Mouse (Mus musculus) heart, adult 2 months (tissue): ENCODE results near the gene Krtap8-1. TPM values are rescaled to one million over a fixed set of nuclear protein-coding genes. Genes with fewer than 3 reads are reported as not detected.

ENCODE experiments used
- DNase-seq, 2 experiments: peaks; one replicate each; pipeline ENCODE4 v3.0.0; 2021
- H3K27ac ChIP-seq: fragments of 200-600 bp; 2 replicates; pipeline ENCODE4 v1.8.1; 2022
- H3K27me3 ChIP-seq: fragments of 200-500 bp; 2 replicates; pipeline ENCODE4 v1.6.1; 2012; ENCODE audit warnings: mild to moderate bottlenecking, low read length, inconsistent platforms, mixed read lengths; ENCODE audit not compliant: control insufficient read depth, insufficient read depth
- H3K36me3 ChIP-seq: fragments of 200-500 bp; 2 replicates; pipeline ENCODE4 v1.6.1; 2012; ENCODE audit warnings: low read length, inconsistent platforms; ENCODE audit not compliant: control insufficient read depth, insufficient read depth
- H3K4me1 ChIP-seq: fragments of 200-500 bp; 2 replicates; pipeline ENCODE4 v1.6.1; 2011; ENCODE audit warnings: low read length; ENCODE audit not compliant: control insufficient read depth, insufficient read depth
- H3K4me3 ChIP-seq: fragments of 200-600 bp; 2 replicates; pipeline ENCODE4 v1.8.1; 2022
- H3K79me2 ChIP-seq: fragments of 200-500 bp; replicated peaks from 2 replicates; pipeline ENCODE4 v1.6.1; 2012; ENCODE audit warnings: mild to moderate bottlenecking, inconsistent platforms, low read length, moderate library complexity, mixed read lengths; ENCODE audit not compliant: control insufficient read depth, insufficient read depth
- H3K9ac ChIP-seq: fragments of 200-500 bp; 2 replicates; pipeline ENCODE4 v1.6.1; 2012; ENCODE audit warnings: low read depth, mild to moderate bottlenecking, control low read depth, inconsistent platforms, low read length, mixed read lengths
- CTCF ChIP-seq: fragments of 200-600 bp; IDR thresholded peaks from 2 replicates; pipeline ENCODE4 v1.8.1; 2022; ENCODE audit warnings: antibody characterized with exemption, mild to moderate bottlenecking, moderate library complexity
- EP300 ChIP-seq: fragments of 200-500 bp; IDR thresholded peaks from 2 replicates; pipeline ENCODE4 v1.6.1; 2011; ENCODE audit warnings: low read depth, low read length, control low read depth; ENCODE audit not compliant: insufficient read depth
- POLR2A ChIP-seq: fragments of 200-500 bp; IDR thresholded peaks from 2 replicates; pipeline ENCODE4 v1.6.1; 2011; ENCODE audit warnings: mild to moderate bottlenecking, low read depth, low read length, control low read depth; ENCODE audit not compliant: insufficient read depth
- WGBS: fragments of 180-500 bp; shearing (Covaris S2); methylation state at CpG from one replicate; pipeline ENCODE4 v1.1.7; 2018; 5-methylcytosine and 5-hydroxymethylcytosine counted together
- intact Hi-C: fragments of 180-260 bp; cut with DNase I; formaldehyde crosslinking; loops from one replicate; pipeline ENCODE4 v1.15.1; 2025
- polyA plus RNA-seq: library from polyadenylated mRNA; depleted of rRNA; stranded (reverse); fragments of >200 nt; gene quantifications from 2 replicates; pipeline ENCODE4 v1.2.3, GENCODE M21; 2012
- total RNA-seq, 2 experiments: library from RNA; stranded (reverse); gene quantifications; 2 replicates each; pipeline ENCODE4 v1.2.3; 2021

Gene Krtap8-1
- total and polyA plus RNA-seq, 3 experiments = not detected

DNA sequence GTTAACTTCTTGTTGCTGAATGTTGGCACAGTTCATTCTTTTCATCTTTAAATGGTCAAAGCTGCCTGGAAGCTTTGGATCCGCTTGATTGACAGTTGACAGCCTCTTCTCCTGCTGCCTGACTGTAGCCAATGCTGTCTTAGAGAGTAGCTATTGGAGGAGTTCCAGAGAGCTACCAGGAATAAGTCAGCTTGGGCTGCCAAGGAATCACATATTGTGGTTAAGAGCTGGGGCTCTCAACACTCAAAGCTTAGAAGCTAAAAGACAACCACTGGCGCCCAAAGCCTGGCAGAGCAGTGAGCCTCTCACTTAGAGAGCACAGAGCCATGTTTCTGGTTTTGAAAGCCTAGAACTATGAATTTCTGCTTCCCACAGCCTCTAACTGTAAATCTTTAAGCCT lies 32.8 kb upstream of the Krtap8-1 start:
- no peak overlapping the region for H3K27ac ChIP-seq
- TF ChIP-seq CTCF (no peak), POLR2A (no peak), EP300 (no peak)
- H3K4me3 ChIP-seq = no peak overlapping the region
- WGBS = 54% methylated on average over 2 of the region's 2 CpGs
- H3K27me3 ChIP-seq = no peaks in the 10 kb centered on the region
- intact Hi-C loops = loop anchor here (10.0 kb wide), 1 partner anchor 244 kb away; no protein-coding TSS in a partner anchor
- H3K4me1 ChIP-seq = no peaks in the 10 kb centered on the region
- no peaks in the 10 kb centered on the region for H3K79me2 ChIP-seq
- no peak overlapping the region for H3K9ac ChIP-seq
- DNase-seq = no peak
- no peaks in the 10 kb centered on the region for H3K36me3 ChIP-seq

DNA sequence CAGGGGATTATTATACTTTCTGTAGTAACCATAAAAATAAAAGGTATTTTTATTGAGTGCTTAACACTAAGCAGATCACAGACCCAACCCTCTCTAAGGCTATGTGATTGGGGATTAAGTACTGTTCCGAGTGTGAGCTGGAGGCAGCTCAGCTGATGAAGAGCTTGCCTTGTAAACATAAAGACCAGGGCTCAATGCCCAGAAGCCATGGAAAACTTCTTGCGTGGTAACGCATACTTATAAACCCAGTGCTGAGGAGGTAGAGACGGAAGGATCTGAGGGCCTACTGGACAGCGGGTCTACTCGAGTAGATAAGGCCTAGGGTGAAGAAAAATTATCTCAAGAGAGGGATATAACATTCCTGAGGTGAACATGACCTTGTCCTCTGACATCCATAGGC lies 32.3 kb upstream of the Krtap8-1 start:
- H3K4me1 ChIP-seq = no peaks in the 10 kb centered on the region
- intact Hi-C loops = loop anchor here (10.0 kb wide), 1 partner anchor 245 kb away; no protein-coding TSS in a partner anchor
- H3K36me3 ChIP-seq = no peaks in the 10 kb centered on the region
- H3K4me3 ChIP-seq = no peak overlapping the region
- TF ChIP-seq POLR2A (no peak), CTCF (no peak), EP300 (no peak)
- H3K9ac ChIP-seq = no peak overlapping the region
- DNase-seq = no peak
- H3K27ac ChIP-seq = no peak overlapping the region
- H3K79me2 ChIP-seq = no peaks in the 10 kb centered on the region
- whole genome bisulfite sequencing = 66% methylated on average over 6 of the region's 6 CpGs
- no peaks in the 10 kb centered on the region for H3K27me3 ChIP-seq

DNA sequence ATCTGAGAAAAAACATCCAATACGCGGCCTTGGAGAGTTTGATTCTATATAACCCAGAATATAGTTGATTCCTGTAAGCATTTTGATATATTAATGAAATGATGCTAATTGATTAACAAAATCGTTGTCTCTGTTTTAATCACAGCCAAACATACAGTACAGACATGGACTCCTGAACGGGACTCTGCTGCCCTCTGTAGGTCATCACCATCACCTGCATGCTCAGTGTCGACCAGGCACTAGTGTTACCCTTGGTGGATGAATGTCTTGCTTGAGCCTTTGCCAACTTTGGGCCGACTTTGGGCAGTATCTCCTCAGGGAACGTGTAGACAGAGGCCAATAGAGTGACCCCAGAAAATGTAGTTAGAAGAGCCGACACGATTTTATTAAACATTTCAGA lies 29.9 kb upstream of the Krtap8-1 start:
- intact Hi-C loops = no loop called here
- no peaks in the 10 kb centered on the region for H3K4me1 ChIP-seq

DNA sequence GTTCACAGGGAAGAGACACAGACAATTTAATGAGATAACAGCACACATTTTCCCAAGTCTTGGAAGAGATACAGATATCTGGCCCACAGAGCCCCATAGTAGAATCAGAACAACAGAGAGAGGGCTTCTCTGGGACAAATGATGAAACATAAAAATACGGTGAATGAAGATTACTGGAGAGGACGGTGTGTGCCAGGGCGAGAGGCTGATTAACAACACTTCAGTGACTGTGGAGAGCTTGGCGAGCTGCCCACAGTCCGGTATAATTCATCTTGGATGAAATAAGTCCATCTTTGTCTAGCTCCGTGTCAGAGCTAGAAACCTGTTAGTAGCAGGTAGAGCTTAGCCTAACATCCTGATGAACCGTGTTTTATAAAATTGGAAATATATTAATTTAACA lies 25.7 kb upstream of the Krtap8-1 start:
- 58% methylated on average over 7 of the region's 7 CpGs for WGBS
- Histone ChIP-seq H3K27me3 (no peaks in the 10 kb centered on the region), H3K27ac (no peak overlapping the region), H3K4me3 (no peak overlapping the region), H3K4me1 (no peaks in the 10 kb centered on the region), H3K36me3 (no peaks in the 10 kb centered on the region), H3K79me2 (no peaks in the 10 kb centered on the region), H3K9ac (no peak overlapping the region)
- intact Hi-C loops = no loop called here
- DNase-seq = no peak
- TF ChIP-seq CTCF (no peak), EP300 (no peak), POLR2A (no peak)

More for the DNA sequence above, 29.9 kb upstream of the Krtap8-1 start:
- H3K9ac ChIP-seq = no peak overlapping the region
- WGBS = 48% methylated on average over 9 of the region's 9 CpGs
- peak; percentile 10 to 22 for DNase-seq
- no peak overlapping the region for H3K4me3 ChIP-seq
- no peaks in the 10 kb centered on the region for H3K79me2 ChIP-seq
- TF ChIP-seq EP300 (no peak), POLR2A (no peak), CTCF (peak; percentile 73)
- H3K27me3 ChIP-seq = no peaks in the 10 kb centered on the region
- no peaks in the 10 kb centered on the region for H3K36me3 ChIP-seq
- no peak overlapping the region for H3K27ac ChIP-seq

- no peaks in the 10 kb centered on the region for H3K36me3 ChIP-seq
- no peaks in the 10 kb centered on the region for H3K4me1 ChIP-seq
- H3K27me3 ChIP-seq = no peaks in the 10 kb centered on the region
- no peak within 1 kb of the TSS for H3K9ac ChIP-seq
- WGBS = 74% methylated on average over 4 of the region's 4 CpGs
- TF ChIP-seq POLR2A (no peak), EP300 (no peak), CTCF (no peak)
- H3K79me2 ChIP-seq = no peaks in the 10 kb centered on the region
- no peak within 1 kb of the TSS for H3K4me3 ChIP-seq
- intact Hi-C loops = no loop called here
- DNase-seq = no peak
- H3K27ac ChIP-seq = no peak within 1 kb of the TSS
Observed at GRCm38 (mm10) chr16:89508223-89508622, 20.5 kb upstream of the Krtap8-1 start, which contains the start of gene Krtap7-1. Krtap7-1 (minus strand) TSS chr16:89508323.

GRCm38 (mm10) chr16:89503571-89503970 lies 15.8 kb upstream of the Krtap8-1 start:
- Histone ChIP-seq H3K9ac (no peak overlapping the region), H3K4me1 (no peaks in the 10 kb centered on the region), H3K27me3 (no peaks in the 10 kb centered on the region), H3K79me2 (no peaks in the 10 kb centered on the region), H3K4me3 (no peak overlapping the region), H3K27ac (no peak overlapping the region), H3K36me3 (no peaks in the 10 kb centered on the region)
- 66% methylated on average over 2 of the region's 2 CpGs for WGBS
- DNase-seq = no peak
- TF ChIP-seq CTCF (no peak), POLR2A (no peak), EP300 (no peak)
- intact Hi-C loops = no loop called here

- Histone ChIP-seq H3K27me3 (no peaks in the 10 kb centered on the region), H3K36me3 (no peaks in the 10 kb centered on the region), H3K4me1 (no peaks in the 10 kb centered on the region), H3K79me2 (no peaks in the 10 kb centered on the region), H3K27ac (no peak overlapping the region), H3K9ac (no peak overlapping the region), H3K4me3 (no peak overlapping the region)
- 47% methylated on average over 5 of the region's 5 CpGs for WGBS
- DNase-seq = no peak
- intact Hi-C loops = no loop called here
- no peak for TF ChIP-seq POLR2A
- no peak for TF ChIP-seq EP300
- no peak for TF ChIP-seq CTCF
Observed at GRCm38 (mm10) chr16:89501870-89502269, 14.1 kb upstream of the Krtap8-1 start.
